Mouse (Mus musculus) urinary bladder, postnatal 36 days (tissue): ENCODE data around the gene C1d.
A peak's percentile ranks its signal among the peaks of the same experiment; 100 is the strongest.
"Not testable (repeated sequence)": the region's sequence is repeated elsewhere in the genome, so short reads cannot be mapped to it uniquely, and the experiment has no call there.

ENCODE experiments used
- DNase-seq, 2 experiments: peaks; one replicate each; pipeline ENCODE4 v3.0.0; 2022; ENCODE audit warnings: low spot score in 2 of 2, mixed read lengths in 1 of 2

The C1d gene

DNA sequence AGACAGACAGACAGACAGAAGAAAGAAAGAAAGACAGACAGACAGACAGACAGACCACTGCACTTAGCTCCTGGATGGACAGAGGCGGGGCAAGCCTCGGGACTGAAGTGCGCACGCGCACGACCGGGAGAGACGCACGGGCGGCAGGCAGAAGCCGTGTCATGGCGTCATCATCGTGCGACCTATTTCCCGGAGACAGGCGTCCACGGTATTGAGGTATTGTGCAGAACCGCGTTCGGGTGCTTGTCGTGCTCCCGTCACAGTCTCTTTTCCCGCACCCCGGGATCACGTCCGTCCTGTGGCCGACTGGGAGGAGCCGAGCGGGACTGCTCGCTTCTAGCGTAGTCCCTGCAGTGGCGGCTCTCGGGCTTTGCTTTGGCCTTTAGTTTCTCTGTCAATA is at the start of gene C1d:
Gene C1d, plus strand, starts transcription at position 137 of the 400 bp plus-strand sequence.
- peak; percentile 91 to 92 for DNase-seq

- peak; percentile 95 to 96 for DNase-seq
Observed at GRCm38 (mm10) chr11:17211258-17212140, 45.9 kb upstream of the C1d start, which contains the start of gene Pno1. Gene Pno1, minus strand, starts transcription at chr11:17211568.

DNA sequence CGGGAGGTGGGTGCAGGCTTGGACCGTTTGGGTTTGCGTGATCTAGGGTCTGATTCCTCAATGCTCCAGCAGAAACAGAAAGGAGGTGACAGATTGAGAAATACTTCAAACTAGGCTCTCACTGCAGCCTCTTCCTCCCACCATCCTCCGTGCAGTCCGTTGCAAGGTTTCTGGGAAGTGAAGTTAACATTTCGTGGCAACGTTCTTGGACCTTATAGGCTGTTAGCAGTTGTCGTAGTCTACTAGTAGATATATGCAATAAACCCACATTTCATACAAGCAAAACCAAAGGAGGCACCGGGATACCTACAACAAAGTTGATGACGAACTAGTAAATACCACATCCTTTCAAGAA is 45.3 kb upstream of the C1d start:
- no peak for DNase-seq

DNA sequence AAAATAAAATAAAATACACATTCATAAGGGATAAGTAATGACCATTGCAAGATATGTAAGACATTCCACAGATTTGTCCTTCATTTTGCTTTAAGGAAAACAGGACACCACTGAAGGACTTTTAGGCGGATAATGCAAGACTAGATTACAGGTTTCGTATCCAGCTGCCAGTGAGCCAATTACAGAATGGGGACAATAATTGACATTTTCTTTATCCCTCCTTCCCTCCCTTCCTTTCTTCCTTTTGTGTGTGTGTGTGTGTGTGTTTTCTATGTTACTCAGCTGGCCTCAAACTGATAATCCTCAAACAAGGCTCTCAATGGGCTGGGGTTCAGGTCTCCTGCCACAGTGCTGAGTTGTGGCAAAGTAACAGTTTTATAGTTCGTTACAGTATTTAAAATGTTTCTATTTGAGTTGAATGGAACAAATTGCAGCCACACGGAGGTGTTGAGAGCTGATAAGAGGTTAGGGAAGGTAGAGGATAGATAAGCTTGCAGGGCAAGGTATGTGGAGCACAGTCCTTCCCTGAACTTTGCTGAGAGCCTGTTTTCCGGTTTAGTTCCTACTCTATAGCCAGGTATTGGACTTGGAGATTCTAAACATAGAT is 44.4 kb upstream of the C1d start:
- DNase-seq: no peak

GRCm38 (mm10) chr11:17215475-17215874 is 41.9 kb upstream of the C1d start:
- no peak for DNase-seq

- no peak for DNase-seq
Observed at GRCm38 (mm10) chr11:17221126-17221525, 36.3 kb upstream of the C1d start.

DNA sequence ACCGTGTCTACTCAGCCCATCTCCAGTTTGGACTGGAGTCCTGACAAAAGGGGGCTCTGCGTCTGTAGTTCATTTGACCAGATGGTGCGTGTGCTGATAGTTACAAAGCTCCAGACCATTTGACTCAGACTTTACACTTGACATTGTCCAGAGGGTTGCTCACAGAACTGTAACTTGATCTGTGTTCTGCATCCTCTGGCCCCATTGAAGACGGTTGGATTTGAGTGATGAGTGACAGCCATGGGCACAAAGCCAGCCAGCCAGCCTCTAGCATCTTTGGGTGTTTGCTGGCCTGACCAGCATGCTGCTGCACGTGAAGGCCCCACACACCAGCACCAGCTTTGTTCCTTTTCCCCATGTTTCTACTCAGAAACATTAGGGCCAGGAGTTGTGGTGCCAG is 24.6 kb upstream of the C1d start:
- no peak for DNase-seq

GRCm38 (mm10) chr11:17236449-17237037 is 20.8 kb upstream of the C1d start:
- DNase-seq: no peak

DNA sequence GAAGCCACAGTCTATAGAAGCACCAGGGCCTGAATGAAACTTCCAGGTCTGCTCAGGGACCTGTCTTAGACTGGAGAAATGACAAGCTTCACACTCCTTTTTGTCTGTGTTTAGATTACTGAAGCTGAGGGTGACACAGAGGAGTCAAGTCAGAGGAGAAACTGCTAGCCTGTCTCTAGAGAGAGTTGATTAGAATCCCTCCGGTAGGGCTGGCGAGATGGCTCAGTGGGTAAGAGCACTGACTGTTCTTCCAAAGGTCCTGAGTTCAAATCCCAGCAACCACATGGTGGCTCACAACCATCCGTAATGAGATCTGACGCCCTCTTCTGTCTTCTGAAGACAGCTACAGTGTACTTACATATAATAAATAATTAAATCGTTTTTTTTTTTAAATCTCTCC is 18.8 kb upstream of the C1d start:
- DNase-seq: not testable (repeated sequence)

GRCm38 (mm10) chr11:17248715-17249114 is 8.7 kb upstream of the C1d start:
- DNase-seq: no peak

- DNase-seq: no peak
Observed at GRCm38 (mm10) chr11:17256813-17257365, 490 bp upstream of the C1d start.

DNA sequence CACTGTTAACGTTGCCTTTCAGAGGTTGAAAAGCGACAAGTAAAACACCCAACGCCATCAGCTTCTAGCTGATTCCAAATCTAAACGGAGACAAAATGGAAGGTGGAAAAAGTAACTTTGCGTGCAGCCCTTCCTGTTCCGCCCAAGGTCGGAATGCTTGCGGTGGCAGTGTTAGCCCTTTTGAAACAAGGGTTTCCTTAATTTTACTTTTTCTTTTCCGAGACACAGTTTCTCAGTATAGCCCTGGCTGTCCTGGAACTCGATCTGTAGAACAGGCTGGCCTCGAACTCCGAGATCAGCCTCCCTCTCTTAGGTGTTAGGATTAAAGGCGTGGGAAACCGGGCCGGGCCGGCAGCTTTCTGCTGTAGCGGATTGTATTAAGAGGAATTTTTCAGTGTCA is 482 bp downstream of the C1d start:
- peak in 1 of 2 experiments; percentile 9 for DNase-seq

DNA sequence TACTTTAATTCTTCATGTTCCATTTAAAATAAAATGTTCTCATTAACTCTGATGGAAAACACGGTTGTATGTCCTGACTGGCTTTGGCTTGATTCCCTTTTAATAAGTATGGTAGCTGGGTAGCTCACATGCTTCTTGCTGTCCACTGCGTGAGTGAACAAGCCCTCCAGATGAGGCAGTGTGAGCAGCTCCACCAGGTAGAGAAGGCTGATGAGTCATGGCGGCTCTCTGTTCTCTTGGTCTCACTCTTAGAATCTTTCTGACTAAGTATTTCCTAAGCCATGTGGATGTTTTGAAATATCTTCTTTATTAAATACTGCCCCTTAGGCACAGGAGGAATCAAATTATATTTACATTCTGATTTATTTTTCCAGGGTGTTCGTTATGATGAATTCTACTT is 9.8 kb downstream of the C1d start:
- DNase-seq: no peak

DNA sequence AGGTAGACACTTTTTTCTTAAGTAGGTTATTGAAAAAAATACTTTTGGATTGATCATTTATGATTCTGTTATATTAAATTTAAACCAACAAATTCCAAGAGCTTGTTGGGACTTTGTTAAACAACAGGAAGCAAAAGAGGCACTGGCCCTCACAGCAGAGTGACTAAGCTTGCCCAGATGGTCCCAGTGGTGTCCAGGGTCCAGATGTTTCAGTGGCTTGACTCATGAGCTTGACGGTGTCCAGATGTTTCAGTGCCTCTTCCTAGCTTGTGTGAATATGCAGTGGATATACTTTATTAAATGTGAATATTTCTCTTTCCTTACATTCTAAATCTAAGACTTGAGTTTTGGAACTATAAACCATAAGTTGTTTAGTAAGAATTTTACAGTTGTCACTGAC is 11.4 kb downstream of the C1d start:
- no peak for DNase-seq

DNA sequence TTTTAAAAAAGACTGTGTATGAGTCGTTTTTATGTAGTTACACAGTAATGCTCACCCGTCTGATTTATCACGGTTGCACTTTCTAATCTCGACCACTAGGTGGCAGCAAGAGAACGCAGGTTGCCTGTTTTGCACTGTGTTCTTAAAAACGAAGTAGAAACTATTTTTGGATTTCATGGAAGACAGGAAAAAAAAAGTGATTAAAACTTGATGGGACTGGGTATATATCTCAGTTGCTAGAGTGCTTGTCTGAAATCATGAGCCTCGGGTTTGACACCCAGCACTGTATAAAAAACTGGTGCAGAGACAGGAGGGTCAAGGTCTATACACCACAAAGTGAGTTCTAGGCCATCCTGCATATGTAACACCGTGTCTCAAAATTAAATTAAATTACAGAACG is 22.6 kb downstream of the C1d start:
- DNase-seq: peak; percentile 20 to 38

- no peak for DNase-seq
Observed at GRCm38 (mm10) chr11:17284055-17284454, 26.7 kb downstream of the C1d start.

DNA sequence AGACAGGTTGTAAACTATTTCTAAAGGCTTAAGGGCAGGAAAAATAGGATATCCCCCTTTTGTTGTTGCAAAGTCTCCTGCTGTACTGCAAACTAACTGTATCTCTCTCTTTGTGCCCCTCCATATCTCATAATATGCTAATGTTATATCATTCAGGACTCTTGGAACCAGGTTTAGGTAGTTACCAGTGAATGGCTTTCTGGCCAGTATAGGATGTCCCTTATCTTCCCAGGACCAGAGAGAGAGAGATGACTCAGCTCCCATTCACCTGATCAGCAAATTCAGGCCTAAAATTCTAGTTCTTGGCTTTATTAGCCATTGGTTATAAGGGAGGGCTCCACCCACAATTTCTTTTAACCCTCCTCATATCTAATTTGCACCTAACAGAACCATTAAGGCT is 31.5 kb downstream of the C1d start:
- DNase-seq: no peak

GRCm38 (mm10) chr11:17306007-17306891 is 48.9 kb downstream of the C1d start:
- DNase-seq: peak; percentile 13 to 49

DNA sequence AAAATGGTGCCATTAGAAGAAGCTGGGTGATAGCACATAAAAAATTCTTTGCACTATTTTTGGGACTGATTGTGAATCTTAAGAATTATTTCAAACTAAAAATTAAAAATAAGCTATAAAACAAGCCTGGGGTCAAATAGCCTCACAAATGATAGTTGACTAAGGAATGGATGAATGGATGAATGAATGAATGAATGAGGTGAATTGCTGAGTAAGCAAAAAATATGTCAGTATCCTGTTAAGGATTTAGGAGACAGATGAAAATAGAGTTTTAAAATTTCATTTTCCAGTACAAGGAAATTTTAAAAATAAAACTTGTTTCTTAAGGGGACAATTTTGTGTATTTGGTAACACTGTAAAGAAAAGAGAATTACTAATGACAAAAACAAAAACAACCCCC is 50.1 kb downstream of the C1d start:
- DNase-seq: no peak
